Mouse (Mus musculus): ENCODE measurements around the gene Kcnn3.

The Kcnn3 gene

GRCm38 (mm10) chr3:89519894-89520293 is at the start of gene Kcnn3:
Gene Kcnn3 (plus strand): TSS chr3:89520164.
- in situ Hi-C loops (cut with MseI, MboI): loop anchor here (5.0 to 25.0 kb wide), 2 partner anchors 162 to 167 kb away; no protein-coding TSS in a partner anchor

GRCm38 (mm10) chr3:89472280-89472679 is 47.7 kb upstream of the Kcnn3 start:
- in situ Hi-C loops (cut with MseI, MboI): no loop called here

- in situ Hi-C loops (cut with MseI, MboI): no loop called here
Measured at GRCm38 (mm10) chr3:89473838-89474237, 46.1 kb upstream of the Kcnn3 start.

- in situ Hi-C loops (cut with MseI, MboI): no loop called here
Measured at GRCm38 (mm10) chr3:89479055-89479454, 40.9 kb upstream of the Kcnn3 start.

- in situ Hi-C loops (cut with MseI, MboI): no loop called here
Measured at GRCm38 (mm10) chr3:89481488-89481887, 38.5 kb upstream of the Kcnn3 start.

- in situ Hi-C loops (cut with MseI, MboI): no loop called here
Measured at GRCm38 (mm10) chr3:89482249-89482648, 37.7 kb upstream of the Kcnn3 start.

- in situ Hi-C loops (cut with MseI, MboI): loop anchor here in 1 of 2 experiments (5.0 kb wide), 1 partner anchor 33 kb away; the partner anchor contains the start of gene Pmvk
Measured at GRCm38 (mm10) chr3:89484766-89485524, 35.0 kb upstream of the Kcnn3 start.

GRCm38 (mm10) chr3:89486111-89486510 is 33.9 kb upstream of the Kcnn3 start:
- in situ Hi-C loops (cut with MseI, MboI): loop anchor here in 1 of 2 experiments (5.0 kb wide), 1 partner anchor 34 kb away; the partner anchor contains the start of gene Pmvk

GRCm38 (mm10) chr3:89486916-89487702 is 32.9 kb upstream of the Kcnn3 start:
- in situ Hi-C loops (cut with MseI, MboI): loop anchor here in 1 of 2 experiments (5.0 kb wide), 1 partner anchor 35 kb away; the partner anchor contains the start of gene Pmvk

- in situ Hi-C loops (cut with MseI, MboI): loop anchor here in 1 of 2 experiments (5.0 kb wide), 1 partner anchor 33 kb away; no protein-coding TSS in a partner anchor
Measured at GRCm38 (mm10) chr3:89490790-89491189, 29.2 kb upstream of the Kcnn3 start.

- in situ Hi-C loops (cut with MseI, MboI): loop anchor here in 1 of 2 experiments (5.0 kb wide), 1 partner anchor 34 kb away; no protein-coding TSS in a partner anchor
Measured at GRCm38 (mm10) chr3:89491559-89491958, 28.4 kb upstream of the Kcnn3 start.

- in situ Hi-C loops (cut with MseI, MboI): loop anchor here in 1 of 2 experiments (5.0 kb wide), 1 partner anchor 35 kb away; no protein-coding TSS in a partner anchor
Measured at GRCm38 (mm10) chr3:89492701-89493151, 27.2 kb upstream of the Kcnn3 start.

- in situ Hi-C loops (cut with MseI, MboI): loop anchor here in 1 of 2 experiments (5.0 kb wide), 1 partner anchor 37 kb away; no protein-coding TSS in a partner anchor
Measured at GRCm38 (mm10) chr3:89494630-89495029, 25.3 kb upstream of the Kcnn3 start.

GRCm38 (mm10) chr3:89496366-89496765 is 23.6 kb upstream of the Kcnn3 start:
- in situ Hi-C loops (cut with MseI, MboI): no loop called here

GRCm38 (mm10) chr3:89499696-89500095 is 20.3 kb upstream of the Kcnn3 start:
- in situ Hi-C loops (cut with MseI, MboI): loop anchor here in 1 of 2 experiments (25.0 kb wide), 1 partner anchor 188 kb away; no protein-coding TSS in a partner anchor

GRCm38 (mm10) chr3:89501486-89501885 is 18.5 kb upstream of the Kcnn3 start:
- in situ Hi-C loops (cut with MseI, MboI): loop anchor here in 1 of 2 experiments (25.0 kb wide), 1 partner anchor 186 kb away; no protein-coding TSS in a partner anchor

- in situ Hi-C loops (cut with MseI, MboI): loop anchor here in 1 of 2 experiments (25.0 kb wide), 1 partner anchor 185 kb away; no protein-coding TSS in a partner anchor
Measured at GRCm38 (mm10) chr3:89502551-89502950, 17.4 kb upstream of the Kcnn3 start.

- in situ Hi-C loops (cut with MseI, MboI): loop anchor here in 1 of 2 experiments (25.0 kb wide), 1 partner anchor 179 kb away; no protein-coding TSS in a partner anchor
Measured at GRCm38 (mm10) chr3:89508041-89508440, 11.9 kb upstream of the Kcnn3 start.

GRCm38 (mm10) chr3:89510979-89511378 is 9.0 kb upstream of the Kcnn3 start:
- in situ Hi-C loops (cut with MseI, MboI): loop anchor here in 1 of 2 experiments (25.0 kb wide), 1 partner anchor 176 kb away; no protein-coding TSS in a partner anchor

- in situ Hi-C loops (cut with MseI, MboI): loop anchor here in 1 of 2 experiments (25.0 kb wide), 1 partner anchor 176 kb away; no protein-coding TSS in a partner anchor
Measured at GRCm38 (mm10) chr3:89511400-89511799, 8.6 kb upstream of the Kcnn3 start.

- in situ Hi-C loops (cut with MseI, MboI): loop anchor here in 1 of 2 experiments (25.0 kb wide), 1 partner anchor 175 kb away; no protein-coding TSS in a partner anchor
Measured at GRCm38 (mm10) chr3:89512225-89512624, 7.7 kb upstream of the Kcnn3 start.

All from mouse trophoblast stem cell (cell line).